Mouse (Mus musculus) fat pad, adult 2 months (tissue): ENCODE data around the gene Mapk1ip1l.
A peak's percentile ranks its signal among the peaks of the same experiment; 100 is the strongest.

Source experiments
- DNase-seq: peaks from one replicate; pipeline ENCODE4 v3.0.0-alpha.2; 2011; ENCODE audit warnings: low read depth, low spot score; ENCODE audit errors: extremely low read depth

Gene Mapk1ip1l

GRCm38 (mm10) chr14:47354948-47355347 lies 56.9 kb downstream of the Mapk1ip1l start:
- no peak for DNase-seq

DNA sequence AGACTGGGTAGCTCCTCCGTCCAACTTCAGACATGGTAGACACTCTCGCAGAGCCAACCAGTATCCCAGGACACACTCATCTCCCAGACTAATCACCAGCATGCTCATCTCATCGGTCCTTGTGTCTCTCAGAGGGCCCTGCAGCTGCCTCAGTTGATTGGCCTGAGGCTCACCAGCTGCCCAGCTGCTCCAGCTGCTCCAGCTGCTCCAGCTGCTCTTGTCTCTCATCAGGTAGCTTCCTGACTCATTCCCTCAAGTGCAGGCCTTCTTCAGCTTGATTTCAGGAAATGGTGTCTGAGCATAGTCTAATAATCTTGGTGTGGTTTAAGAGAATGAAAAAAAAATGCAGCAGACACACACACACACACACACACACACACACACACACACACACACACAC lies 58.6 kb downstream of the Mapk1ip1l start:
- no peak for DNase-seq

DNA sequence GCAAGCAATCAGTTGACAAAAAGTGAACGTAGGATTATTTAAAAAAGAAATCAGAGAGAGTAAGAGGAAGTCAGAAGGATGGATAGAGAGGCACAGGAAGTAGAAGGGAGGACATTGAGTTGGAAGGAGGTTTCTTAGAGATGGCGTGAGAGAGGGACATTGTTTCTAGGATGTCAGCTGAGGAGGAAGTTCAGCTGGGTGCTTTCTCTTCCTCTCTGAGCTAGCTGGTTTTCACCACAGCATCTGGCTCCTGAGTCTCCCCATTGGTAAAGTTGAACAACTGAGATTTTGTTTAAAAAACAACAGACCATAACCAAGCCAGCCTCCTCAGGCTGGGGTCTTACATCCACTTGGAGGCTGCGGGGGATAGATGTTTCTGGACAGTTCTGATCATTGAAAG lies 61.5 kb downstream of the Mapk1ip1l start:
- DNase-seq, result no peak

DNA sequence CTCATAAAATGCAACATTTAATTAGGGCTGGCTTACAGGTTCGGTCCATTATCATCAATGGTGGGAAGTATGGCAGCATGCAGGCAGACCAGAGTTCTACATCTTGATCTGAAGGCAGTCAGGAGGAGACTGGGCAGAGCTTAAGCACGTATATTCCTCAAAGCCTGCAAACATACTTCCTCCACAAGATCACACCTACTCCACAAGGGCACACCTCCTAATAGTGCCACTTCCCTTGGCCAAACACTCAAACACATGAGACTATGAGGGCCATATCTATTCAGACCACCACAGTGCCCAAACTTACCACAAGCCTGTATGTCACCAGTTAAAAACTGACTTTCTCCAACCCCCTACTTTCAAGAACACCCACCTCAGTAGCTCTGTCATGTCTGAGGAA lies 63.4 kb downstream of the Mapk1ip1l start:
- no peak for DNase-seq

DNA sequence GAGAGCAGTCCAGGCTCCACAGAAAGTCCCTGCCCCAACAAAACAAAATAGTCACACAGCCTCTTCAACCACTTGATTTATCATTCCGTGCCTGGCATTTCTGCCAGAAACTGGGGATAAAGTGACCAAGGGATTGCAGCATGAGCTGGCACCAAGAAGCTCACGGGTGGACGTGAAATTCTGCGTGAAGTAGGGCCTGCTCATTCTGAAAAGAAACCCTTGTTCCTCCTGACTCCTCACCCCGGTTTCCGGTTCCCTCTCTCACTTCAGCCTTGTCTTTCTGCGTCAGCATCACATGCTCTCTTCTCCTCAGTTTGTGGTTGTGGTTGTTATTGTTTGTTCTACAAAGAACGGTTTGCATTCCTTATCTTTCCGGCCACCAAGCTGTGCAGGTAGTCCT lies 63.8 kb downstream of the Mapk1ip1l start:
- no peak for DNase-seq

DNA sequence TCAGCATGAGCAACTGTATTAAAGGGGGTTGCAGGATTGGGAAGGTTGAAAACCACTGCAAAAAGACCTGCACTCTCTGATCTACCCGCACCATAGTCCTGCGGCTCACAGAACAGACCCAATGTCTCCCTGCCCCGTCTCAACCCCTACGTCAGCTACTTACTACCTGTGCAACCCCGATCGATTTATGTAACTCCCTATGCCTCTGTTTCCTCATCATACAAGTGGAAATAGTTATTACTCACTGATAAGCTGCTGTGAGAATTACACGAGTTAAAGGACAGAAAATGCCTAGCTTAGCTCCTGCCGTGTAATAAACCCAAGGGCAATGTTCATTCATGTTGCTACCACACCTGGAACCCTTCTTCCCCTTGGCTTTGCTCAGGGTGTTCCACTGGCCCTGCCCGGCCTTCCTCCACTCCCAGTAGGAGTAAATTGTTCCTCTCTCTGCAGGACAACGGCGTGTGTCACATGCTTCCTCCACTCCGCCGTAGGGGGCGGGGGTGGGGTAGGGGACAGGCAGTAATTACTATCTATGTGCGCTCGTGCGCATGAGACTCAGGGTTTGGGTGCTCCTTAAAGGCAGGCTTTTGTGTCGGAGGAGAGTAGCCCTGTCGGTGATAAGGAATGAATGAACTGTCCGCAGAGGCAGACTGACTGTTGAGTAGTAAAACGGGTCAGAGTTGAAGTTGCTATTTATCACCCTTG lies 66.8 kb downstream of the Mapk1ip1l start:
- no peak for DNase-seq

- DNase-seq, result no peak
These were observed 68.8 kb downstream of the Mapk1ip1l start for GRCm38 (mm10) chr14:47366881-47367321.

- no peak for DNase-seq
These were observed 69.4 kb downstream of the Mapk1ip1l start, which contains the start of gene Lgals3 for GRCm38 (mm10) chr14:47367461-47367860. Gene Lgals3, plus strand, starts transcription at chr14:47367751.

- no peak for DNase-seq
These were observed 71.7 kb downstream of the Mapk1ip1l start for GRCm38 (mm10) chr14:47369741-47370140.

- peak; percentile 77 for DNase-seq
These were observed 72.7 kb downstream of the Mapk1ip1l start for GRCm38 (mm10) chr14:47370790-47371189.

DNA sequence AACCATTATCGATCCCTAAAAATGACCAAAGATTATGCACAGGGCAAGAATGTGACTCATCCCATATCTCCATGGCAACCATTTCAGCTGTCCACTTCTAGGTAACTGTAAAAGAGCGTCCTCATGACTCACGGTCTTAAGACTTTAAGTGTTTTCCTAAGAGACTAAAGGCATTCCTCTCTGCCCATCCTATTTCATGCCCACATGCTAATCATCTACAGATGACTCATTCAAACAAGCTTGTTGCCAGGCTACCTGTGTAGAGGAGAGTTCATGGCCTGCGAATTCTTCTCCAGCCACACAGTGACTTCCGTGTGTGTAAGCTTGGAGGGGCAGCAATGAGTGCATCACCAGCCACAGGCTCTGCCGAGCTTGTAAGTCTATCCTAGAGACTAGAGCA lies 73.6 kb downstream of the Mapk1ip1l start:
- DNase-seq, result peak; percentile 64
